Mouse (Mus musculus) heart, postnatal 25 days (tissue): Measurements from ENCODE around the gene Plekho1. TPM values are rescaled to one million over a fixed set of nuclear protein-coding genes. Genes with fewer than 3 reads are reported as not detected.

Experiments
- DNase-seq: peaks from one replicate; pipeline ENCODE4 v3.0.0; 2022; ENCODE audit warnings: low spot score
- intact Hi-C: fragments of 180-260 bp; cut with DNase I; formaldehyde crosslinking; loops from one replicate; pipeline ENCODE4 v1.15.1; 2025
- total RNA-seq, 2 experiments: library from RNA; stranded (reverse); gene quantifications; 2 replicates each; pipeline ENCODE4 v1.2.3; 2021

The Plekho1 gene
- total RNA-seq, 2 experiments from 2014 or later, result 76.4 to 89.1 TPM

DNA sequence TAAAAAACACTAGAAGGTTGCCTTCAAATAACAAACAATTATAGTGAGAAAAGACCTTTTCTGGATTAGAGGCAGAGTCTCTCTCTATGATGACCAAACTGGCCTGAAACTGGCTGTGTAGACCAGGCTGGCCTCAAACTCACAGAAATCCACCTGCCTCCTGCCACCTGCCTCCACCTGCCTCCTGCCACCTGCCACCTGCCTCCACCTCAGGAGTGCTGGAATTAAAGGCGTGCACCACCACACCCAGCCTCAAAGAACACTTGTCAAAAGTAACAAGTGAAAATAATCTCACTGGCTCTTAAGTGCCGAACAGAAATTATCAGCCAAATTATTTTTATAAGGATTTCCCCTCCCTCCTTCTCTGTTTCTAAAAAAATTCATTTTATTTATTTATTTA lies 19.9 kb upstream of the Plekho1 start:
- intact Hi-C loops, result no loop called here

DNA sequence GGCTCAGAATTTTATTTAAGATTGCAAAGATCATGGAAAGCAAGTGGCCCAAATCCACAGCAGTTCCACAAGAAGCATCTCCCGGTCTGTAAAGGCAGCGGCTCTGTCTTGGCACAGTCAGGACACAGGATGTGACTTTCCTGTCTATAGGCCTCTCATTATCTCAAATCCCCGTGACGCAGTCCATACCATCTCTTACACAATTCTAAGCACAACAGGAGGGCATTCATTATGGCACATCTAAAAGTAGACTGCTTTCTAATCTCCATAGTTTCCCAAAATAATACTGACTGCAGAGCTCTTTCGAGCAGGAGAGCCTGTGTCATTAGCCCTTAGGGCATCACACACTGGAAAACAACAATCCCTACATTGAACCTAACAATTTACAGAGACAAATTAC lies 17.0 kb upstream of the Plekho1 start:
- intact Hi-C loops, result no loop called here
- DNase-seq, result no peak

More for the DNA sequence above, 19.9 kb upstream of the Plekho1 start:
- DNase-seq, result no peak

DNA sequence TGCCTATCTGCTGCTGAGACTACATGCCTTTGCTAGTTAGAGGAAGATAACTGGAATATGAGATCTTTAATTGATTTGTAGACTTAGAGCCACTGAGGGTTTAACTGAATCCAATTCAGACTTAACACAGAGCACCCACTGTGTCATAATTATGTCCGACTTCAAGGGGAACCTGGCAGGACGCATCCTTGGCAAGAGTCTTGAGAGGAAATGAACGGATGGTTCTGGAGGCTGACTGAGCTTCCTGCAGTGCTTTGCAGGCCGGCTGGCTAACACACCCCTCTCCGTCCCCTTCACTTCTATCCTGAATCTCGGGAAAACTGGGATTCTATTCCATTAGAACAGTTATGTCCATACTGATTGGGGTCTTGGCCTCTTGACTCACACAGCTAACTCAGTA lies 12.7 kb upstream of the Plekho1 start:
- intact Hi-C loops, result no loop called here
- DNase-seq, result no peak

DNA sequence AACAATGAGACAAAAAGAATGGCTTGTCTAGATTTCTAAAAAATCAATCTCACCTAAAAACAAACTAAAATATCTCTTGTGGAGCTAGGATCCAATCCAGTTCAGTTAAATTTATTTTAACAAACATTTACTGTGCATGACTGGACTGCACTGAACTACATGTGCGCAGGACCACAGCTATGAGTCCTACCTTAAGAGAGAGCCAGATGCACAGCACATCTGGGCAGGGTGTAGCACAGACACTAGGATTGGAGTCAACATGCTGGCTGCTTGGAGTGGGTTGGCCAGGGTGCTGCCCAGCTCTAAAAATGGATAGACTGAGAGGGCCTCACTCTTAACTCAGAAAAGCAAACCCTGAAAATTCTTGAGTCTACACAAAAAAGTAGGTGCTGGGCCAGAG lies 5.8 kb upstream of the Plekho1 start:
- no peak for DNase-seq
- intact Hi-C loops, result no loop called here

DNA sequence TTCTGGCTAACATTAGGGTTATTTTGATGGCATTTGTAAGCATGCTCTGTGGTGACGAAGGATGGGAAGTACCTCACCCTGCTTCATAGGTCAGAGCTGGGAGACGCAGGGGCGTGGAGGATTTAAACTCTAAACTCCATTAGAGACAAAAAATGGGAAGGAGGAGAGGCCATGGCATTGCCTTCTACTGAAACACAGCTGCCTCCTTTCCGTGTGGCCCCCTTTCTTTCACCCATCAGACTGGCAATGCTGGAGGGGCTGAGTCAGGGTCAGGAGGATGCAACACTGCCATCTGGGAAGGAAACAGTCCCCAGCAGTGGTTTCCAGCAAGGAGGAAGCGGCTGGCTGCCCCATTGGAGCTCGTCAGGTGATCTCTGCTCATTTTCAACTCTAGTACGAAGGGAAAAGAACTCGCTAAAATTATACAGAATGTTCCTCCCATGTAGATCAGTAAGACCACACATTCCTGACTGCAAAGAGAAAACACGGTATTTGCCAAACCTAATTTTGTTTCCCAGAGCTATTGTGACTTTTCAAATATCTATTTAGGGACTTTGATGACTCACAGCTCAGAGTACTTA lies 5.2 kb upstream of the Plekho1 start:
- intact Hi-C loops, result no loop called here
- no peak for DNase-seq

DNA sequence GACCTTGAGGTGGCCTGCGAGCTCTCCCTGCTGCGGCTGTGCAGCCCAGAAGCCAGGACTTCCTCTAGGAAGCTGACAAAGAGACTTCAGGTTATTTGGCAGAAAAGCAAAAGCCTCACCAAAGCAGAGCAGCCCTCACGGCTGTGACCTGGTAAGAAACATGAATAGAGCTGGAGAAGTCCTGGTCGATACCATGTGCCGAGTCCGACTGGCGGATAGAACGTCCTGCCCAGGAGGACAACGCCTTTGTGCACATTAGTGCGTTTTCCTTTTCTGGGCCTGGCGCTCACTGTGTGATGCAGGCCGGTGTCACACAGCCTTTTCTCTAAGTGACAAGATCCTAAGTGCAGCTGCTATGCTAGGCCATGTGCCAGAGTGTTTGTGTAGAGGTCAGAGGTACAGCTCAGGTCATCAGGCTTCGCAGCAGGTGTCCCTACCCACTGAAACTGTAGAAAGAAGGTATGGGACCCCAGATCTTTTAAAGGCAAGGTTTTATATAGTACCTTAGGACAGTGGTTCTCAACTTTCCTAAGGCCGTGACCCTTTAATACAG lies 4.4 kb upstream of the Plekho1 start:
- DNase-seq, result no peak
- intact Hi-C loops, result no loop called here

DNA sequence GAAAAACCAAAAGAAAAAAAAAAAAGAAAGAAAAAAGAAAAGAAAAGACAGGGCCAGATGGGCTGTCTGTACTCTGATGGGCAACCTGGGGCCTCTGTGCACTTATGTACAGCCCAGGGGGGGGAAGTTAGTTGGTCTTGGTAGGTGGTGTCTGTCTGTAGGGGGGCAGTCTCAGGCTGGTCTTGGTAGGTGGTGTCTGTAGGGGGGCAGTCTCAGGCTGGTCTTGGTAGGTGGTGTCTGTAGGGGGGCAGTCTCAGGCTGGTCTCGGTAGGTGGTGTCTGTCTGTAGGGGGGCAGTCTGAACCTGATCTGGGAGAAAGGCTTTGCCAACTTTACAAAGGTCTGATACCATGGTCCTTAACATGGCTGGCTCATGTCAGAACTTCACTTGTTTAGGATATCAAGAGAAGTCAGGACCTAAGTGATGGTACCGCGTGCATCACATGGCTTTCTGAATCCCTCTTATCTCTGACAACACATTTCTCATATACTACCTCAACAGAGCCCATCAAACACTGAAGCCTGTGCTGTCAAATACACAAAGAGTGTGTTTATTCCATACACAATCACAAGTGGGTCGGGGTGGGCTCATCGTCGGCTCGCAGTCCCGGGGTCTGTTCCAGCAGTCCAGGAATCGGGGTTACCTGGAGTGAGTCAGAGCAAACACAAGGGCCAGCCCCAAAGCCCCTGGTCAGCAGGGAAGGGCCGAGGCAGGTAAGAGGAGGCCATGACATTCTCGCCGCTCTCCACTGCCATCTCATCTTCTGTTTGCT lies 3.7 kb upstream of the Plekho1 start:
- DNase-seq, result no peak
- intact Hi-C loops, result no loop called here

DNA sequence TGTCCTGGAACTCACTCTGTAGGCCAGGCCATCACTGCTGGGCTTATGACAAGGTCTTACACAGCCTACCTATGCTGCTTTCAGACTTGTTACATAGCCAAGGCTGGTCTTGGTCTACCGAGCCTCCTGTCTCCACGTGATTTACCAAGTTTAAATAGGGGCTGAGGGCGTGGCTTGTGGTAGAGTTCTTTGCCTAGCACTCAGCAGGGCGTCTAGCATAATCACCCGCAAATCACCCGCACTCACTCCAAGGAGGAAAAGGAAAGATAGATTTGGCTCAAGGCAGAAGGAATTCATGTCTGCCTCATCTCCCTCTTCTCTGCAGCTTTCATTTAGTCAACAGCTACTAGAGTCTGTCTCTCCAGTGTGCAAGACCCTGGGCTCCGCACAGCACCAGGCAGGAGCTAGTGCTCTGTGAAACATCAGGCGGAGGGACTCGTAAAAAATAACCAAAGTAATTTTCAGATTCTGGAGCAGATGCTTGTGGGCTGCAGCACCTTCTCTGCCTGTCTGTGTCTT lies 1.5 kb upstream of the Plekho1 start:
- DNase-seq, result no peak
- intact Hi-C loops, result no loop called here

DNA sequence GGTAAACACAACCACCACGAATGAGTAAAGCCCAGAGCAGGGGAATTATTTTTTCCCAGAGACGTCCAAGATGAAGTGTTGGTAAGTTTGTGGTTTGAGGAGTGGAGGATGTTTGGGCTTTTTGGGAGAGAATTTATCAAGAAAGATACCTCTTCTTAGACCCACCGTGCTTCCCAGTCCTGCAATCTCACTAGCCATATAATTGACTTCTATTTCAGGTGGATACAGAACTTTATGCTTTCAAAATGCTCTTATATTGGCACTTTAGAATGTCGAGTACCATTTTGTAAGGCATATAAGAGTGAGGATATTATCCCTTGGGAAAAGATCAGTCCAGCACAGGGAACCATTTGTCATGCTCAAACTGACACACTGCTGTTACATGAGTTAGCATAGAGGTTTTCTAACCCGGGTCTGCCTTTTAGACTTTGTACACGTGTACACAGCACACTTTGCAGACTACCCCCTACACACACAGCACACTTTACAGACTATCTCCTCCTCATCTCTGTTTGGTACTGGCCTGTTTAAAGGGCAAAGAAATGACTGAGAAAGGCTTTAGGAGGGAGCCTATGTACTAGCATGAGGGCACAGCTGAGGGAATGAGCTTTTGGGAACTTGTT lies 761 bp upstream of the Plekho1 start:
- intact Hi-C loops, result no loop called here

DNA sequence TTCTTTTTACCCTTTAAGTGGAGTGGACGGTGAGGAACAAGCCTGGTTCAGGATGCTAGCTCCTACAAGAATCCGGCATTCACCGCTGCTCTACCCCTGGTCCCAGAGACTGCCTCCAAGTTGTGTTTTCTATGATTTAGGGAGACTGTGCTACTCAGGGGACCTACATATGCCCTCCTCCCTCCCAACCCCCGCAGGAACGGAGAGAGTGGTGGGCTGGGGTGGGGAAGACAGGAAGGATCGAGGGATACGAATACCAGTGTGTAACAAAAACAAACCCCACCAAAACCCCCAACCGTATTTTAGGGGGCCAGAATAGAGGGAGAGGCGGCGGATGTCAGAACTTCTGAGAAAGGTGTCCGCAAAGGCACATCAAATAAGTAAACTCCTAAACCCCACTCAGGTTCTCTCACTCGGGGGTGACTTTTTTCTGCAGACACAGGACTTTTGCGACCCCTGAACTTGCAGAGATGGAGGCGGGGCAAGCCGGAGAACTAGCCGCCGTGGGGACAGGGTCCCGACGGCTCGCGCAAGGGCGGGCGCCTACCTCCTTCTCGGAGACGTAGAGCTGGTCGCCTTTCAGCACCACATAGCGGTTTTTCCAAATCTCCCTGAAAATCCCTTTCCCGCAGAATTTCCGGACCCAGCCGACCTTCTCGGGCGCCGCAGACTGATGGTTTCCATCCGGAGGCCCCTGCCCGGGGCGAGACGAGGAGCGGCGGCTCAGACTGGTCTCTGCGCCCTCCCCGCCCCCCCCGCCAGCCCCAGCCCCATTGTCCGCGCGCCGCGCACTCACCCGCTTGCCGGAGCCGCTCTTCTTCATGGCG lies 613 bp downstream of the Plekho1 start:
- intact Hi-C loops, result no loop called here
- DNase-seq, result peak; percentile 15

More for the DNA sequence above, 761 bp upstream of the Plekho1 start:
- DNase-seq, result no peak

DNA sequence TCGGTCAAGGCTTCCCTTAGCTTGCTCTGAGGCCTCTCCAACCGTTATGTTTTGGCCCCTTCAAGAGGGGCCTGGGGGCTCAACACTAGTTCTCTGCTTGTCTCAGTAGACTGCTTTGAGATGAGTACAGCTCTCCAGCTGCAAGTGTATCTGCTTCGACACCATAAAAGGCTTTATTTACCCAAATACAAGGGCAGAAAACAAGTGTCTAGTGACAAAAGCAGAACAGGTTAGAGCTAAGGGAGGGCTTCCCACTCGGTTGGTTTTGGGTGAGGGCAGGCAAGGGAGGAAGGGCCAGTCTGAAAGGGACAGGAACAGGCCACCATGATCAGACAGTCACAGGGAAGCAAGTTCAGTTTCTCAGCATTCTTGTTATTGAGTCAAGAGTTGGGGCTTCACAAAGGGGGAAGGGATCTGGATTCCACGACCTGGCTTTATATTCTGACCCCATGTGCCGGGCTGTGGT lies 1.4 kb downstream of the Plekho1 start:
- DNase-seq, result peak; percentile 5
- intact Hi-C loops, result no loop called here

DNA sequence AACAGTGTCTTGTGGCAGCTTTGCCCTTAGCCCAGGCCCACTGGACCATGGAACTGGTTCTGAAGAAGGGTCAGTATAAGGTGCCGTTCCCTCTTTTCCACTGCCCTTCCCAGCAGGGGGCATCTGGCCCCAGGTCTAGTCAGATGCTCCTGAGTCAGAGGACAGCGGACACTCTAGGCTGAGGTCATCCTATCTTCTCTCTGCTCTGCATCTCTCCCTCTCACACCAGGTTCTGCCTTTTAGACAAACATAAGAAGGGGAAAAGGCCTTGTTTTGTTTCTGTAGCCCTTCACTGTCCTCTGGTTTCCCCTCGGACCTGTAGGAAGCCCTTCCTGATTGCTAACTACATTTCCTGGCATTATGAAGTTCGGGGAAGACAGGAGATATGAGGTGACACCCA lies 1.9 kb downstream of the Plekho1 start:
- peak; percentile 21 for DNase-seq
- intact Hi-C loops, result no loop called here

DNA sequence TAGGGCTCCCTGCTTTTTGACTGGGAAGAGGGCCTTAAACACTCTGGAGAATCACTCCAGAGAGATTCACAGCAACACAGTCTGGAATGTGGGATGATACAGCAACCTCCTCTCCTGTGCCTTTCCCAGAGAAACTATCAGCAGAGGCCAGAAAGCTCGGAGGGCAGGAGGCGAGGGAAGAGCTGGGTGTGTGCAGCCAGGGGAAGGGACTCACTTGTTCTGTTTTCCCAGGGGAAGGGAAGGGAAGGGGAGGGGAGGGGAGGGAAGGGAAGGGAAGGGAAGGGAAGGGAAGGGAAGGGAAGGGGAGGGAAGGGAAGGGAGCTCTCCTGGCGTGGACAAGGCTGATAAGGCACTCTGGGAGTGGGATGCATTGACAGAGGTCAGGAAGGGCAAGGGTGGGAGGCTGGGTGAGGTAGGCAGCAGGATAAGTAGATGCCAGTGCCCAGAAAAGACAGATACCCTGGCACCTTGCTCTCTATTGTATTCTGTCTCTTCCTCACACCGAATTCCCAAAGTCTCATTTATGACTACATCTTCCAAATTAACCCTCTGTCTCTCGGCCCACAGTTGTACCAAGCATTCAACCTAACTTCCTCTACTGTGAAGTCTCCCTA lies 2.7 kb downstream of the Plekho1 start:
- intact Hi-C loops, result no loop called here
- peak; percentile 23 for DNase-seq

DNA sequence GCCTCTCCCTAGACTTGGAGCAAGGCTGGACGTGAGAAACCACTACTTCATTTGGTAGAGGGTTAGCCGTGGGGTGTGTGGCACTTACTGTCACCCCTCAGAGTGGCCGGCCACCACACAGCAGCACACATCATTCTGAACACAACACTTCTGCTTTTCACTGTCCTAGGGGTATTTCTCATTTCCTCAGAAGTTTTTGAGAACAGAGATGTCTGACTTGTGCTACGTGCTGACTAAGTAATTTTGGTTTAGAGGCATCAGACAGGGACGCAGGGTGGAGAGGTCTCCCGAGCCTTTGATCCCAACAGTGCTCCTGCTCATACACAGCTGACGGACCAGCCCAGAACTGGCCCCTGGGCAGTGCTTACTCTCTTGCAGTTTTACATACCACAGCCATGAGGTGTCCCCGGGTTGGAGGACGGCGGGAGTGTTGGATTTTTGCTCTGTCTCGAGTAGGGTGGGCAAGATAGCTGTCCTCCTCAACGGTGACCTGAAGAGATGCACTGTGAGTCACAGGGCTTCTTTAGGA lies 5.3 kb downstream of the Plekho1 start:
- intact Hi-C loops, result no loop called here
- peak; percentile 7 for DNase-seq

DNA sequence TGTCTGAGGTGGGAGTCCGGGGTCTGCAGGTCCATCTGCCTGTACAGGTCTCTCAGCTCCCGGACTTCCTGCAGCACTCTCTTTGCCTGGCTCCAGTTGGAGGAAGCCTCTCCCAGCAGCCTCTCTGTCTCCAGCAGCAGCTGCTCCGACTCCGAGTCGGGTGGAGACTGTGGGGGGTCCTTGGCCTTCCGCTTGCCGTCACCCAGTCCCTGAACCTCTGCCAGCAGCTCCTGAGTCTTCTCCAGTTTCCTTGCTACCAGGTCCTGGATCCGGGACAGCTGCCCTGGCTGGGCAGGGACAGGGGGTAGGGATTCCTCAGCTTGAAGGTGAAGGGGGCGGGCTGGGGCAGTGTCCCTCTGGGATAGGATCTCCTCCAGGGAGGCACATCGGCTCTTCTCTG lies 6.8 kb downstream of the Plekho1 start:
- intact Hi-C loops, result no loop called here
- DNase-seq, result peak; percentile 3

DNA sequence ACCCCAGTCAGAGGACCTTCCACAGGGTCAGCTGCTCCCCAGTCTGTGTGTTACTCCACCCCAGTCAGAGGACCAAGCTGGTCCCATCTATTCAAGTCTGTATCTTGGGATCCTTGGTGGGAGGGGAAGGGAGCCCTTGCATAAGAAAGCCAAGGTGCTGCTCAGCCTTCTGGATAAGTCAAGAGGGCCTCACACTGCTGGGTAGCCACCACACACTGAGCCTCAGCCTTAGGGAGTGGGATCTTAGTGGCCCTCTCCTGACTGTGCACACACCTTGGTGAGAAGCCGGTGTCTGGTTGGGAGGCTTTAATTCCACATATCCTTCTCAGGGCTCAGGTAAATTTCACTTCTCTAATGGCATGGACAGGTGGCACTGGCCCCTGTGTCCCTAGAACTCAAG lies 7.7 kb downstream of the Plekho1 start:
- intact Hi-C loops, result no loop called here
- DNase-seq, result no peak

DNA sequence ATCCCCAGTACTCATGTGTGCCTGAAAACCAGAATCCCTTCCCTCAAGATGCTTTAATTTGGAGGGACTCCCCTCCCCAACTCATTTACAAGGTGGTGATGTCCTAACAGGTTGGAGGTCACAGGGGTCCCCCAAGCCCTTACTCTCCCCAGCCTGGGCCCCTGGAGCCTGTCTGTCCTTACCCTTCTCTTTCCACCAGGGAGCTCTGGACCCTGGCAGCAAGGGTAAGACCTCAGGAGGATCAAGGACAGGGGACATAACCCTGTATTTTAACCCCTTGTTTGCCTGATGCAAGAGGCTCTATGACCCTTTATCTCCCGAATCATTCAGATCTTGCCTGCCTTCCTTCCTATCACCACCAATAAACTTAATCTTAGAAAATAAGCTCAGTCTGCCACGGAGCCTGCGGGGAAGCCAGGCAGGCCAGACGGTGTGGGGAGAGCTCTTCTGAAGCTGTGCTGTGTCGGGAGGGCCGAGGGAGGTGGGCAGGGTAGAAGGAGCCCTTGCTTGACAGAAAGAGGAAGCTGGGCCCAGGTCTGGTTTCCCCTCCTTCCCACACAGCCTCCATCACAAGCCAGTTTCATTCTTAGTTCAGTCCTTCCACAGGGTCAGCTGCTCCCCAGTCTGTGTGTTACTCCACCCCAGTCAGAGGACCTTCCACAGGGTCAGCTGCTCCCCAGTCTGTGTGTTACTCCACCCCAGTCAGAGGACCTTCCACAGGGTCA lies 8.3 kb downstream of the Plekho1 start:
- intact Hi-C loops, result no loop called here
- peak; percentile 6 for DNase-seq

DNA sequence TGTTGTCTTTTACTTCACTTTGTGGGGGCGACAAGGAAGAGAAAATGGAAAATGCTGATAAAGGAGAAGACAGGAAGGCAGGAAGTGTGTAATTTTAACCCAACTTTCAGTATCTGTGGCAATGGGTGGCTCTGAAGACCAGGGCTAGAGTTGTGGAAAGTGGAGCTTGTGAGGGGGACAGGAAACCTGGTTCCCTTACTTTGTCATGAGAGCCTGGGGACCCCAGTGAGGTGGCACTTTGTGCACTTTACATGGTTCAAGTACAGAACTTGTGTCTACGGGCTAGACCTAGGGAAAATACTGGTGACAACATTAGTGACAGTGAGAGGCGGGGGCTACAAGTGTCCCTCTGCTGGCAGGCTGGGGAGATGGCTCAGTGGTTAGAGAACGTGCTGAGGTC lies 8.8 kb downstream of the Plekho1 start:
- DNase-seq, result no peak

More for the DNA sequence above, 8.8 kb downstream of the Plekho1 start:
- intact Hi-C loops, result no loop called here
